Mouse (Mus musculus) cortical plate, adult 2 months (tissue): ENCODE measurements around the gene Rpl41. TPM values are rescaled to one million over a fixed set of nuclear protein-coding genes. Genes with fewer than 3 reads are reported as not detected.
A peak's percentile ranks its signal among the peaks of the same experiment; 100 is the strongest.

Source experiments
- H3K27ac ChIP-seq: fragments of 200-500 bp; 2 replicates; pipeline ENCODE4 v1.5.1; 2012; ENCODE audit warnings: low read length, control low read depth, inconsistent platforms; ENCODE audit not compliant: insufficient read depth
- H3K4me1 ChIP-seq: fragments of 200-500 bp; 2 replicates; pipeline ENCODE4 v1.6.1; 2011; ENCODE audit warnings: low read length; ENCODE audit not compliant: control insufficient read depth, insufficient read depth
- H3K4me3 ChIP-seq: fragments of 200-500 bp; 2 replicates; pipeline ENCODE4 v1.5.1; 2011; ENCODE audit warnings: mild to moderate bottlenecking, low read length, control low read depth; ENCODE audit not compliant: insufficient read depth
- CTCF ChIP-seq: fragments of 200-500 bp; IDR thresholded peaks from 2 replicates; pipeline ENCODE4 v1.5.1; 2011; ENCODE audit warnings: mild to moderate bottlenecking, control low read depth, low read length; ENCODE audit not compliant: insufficient read depth; ENCODE audit errors: extremely low read depth
- POLR2A ChIP-seq: fragments of 200-500 bp; IDR thresholded peaks from 2 replicates; pipeline ENCODE4 v1.6.1; 2011; ENCODE audit warnings: mild to moderate bottlenecking, low read length, control low read depth; ENCODE audit not compliant: insufficient read depth; ENCODE audit errors: extremely low read depth
- polyA plus RNA-seq: library from polyadenylated mRNA; depleted of rRNA; stranded (reverse); fragments of >200 nt; gene quantifications from 2 replicates; pipeline ENCODE4 v1.2.3, GENCODE M21; 2012; rRNA removed

Gene Rpl41
- polyA plus RNA-seq, 1 experiment, result 2,251 TPM

- Histone ChIP-seq H3K4me3 (no peak overlapping the region), H3K4me1 (peaks cover 1% of the 10 kb centered on the region; the same call in 1 of the 2 replicates), H3K27ac (no peak overlapping the region)
- TF ChIP-seq CTCF (no peak), POLR2A (no peak)
These were observed 45.6 kb downstream of the Rpl41 start for GRCm38 (mm10) chr10:128503532-128503931.

- TF ChIP-seq CTCF (no peak), POLR2A (no peak)
- Histone ChIP-seq H3K4me3 (no peak overlapping the region), H3K4me1 (peaks cover 1% of the 10 kb centered on the region; the same call in 1 of the 2 replicates), H3K27ac (no peak overlapping the region)
These were observed 46.8 kb downstream of the Rpl41 start for GRCm38 (mm10) chr10:128502341-128502740.

GRCm38 (mm10) chr10:128499116-128499671, 49.9 kb downstream of the Rpl41 start:
- Histone ChIP-seq H3K4me1 (peaks cover under 1% of the 10 kb centered on the region; the same call in 1 of the 2 replicates), H3K4me3 (peak overlapping the region; percentile 75), H3K27ac (peak overlapping the region; percentile 58)
- no peak for TF ChIP-seq CTCF

- Histone ChIP-seq H3K4me1 (no peaks in the 10 kb centered on the region; the same call in 1 of the 2 replicates), H3K27ac (peak within 1 kb of the TSS; percentile 58), H3K4me3 (peak within 1 kb of the TSS; percentile 75)
- TF ChIP-seq POLR2A, result peak; percentile 55; the same call in 1 of the 2 replicates
- TF ChIP-seq CTCF, result no peak
These were observed 50.5 kb downstream of the Rpl41 start, which contains the start of gene Myl6b for GRCm38 (mm10) chr10:128498590-128498989. Gene Myl6b, minus strand, starts transcription at chr10:128498685.

Other genes starting within 250 kb of the Rpl41 start
- gene Pan2, start 246.0 kb downstream of the Rpl41 start, polyA plus RNA-seq, result 22.8 and 24.6 TPM in 2 replicates
- gene Cnpy2, start 226.8 kb downstream of the Rpl41 start, polyA plus RNA-seq, result 63.7 and 65.8 TPM in 2 replicates
- 224 and 233 TPM in 2 replicates for gene Cs, start 211.6 kb downstream of the Rpl41 start, polyA plus RNA-seq
- 101 and 103 TPM in 2 replicates for gene Coq10a, start 180.3 kb downstream of the Rpl41 start, polyA plus RNA-seq
- 30.0 and 30.4 TPM in 2 replicates for gene Ankrd52, start 172.2 kb downstream of the Rpl41 start, polyA plus RNA-seq
- gene Slc39a5, start 148.1 kb downstream of the Rpl41 start, polyA plus RNA-seq, result 0.51 and 0.73 TPM in 2 replicates
- gene Nabp2, start 137.8 kb downstream of the Rpl41 start, polyA plus RNA-seq, result 79.4 and 83.4 TPM in 2 replicates
- 78.2 and 78.5 TPM in 2 replicates for gene Rnf41, start 137.6 kb downstream of the Rpl41 start, polyA plus RNA-seq
- 209 and 223 TPM in 2 replicates for gene Smarcc2, start 90.1 kb downstream of the Rpl41 start, polyA plus RNA-seq
- 1,299 and 1,338 TPM in 2 replicates for gene Myl6, start 55.2 kb downstream of the Rpl41 start, polyA plus RNA-seq
- 33.7 and 36.7 TPM in 2 replicates for gene Myl6b, start 50.6 kb downstream of the Rpl41 start, polyA plus RNA-seq
- 11.6 and 12.0 TPM in 2 replicates for gene Esyt1, start 23.4 kb downstream of the Rpl41 start, polyA plus RNA-seq
- 11.9 and 12.9 TPM in 2 replicates for gene Zc3h10, start 1.5 kb downstream of the Rpl41 start, polyA plus RNA-seq
- gene Pa2g4, start 16.7 kb upstream of the Rpl41 start, polyA plus RNA-seq, result 67.5 and 71.0 TPM in 2 replicates
- gene Erbb3, start 40.3 kb upstream of the Rpl41 start, polyA plus RNA-seq, result 7.6 and 9.1 TPM in 2 replicates
- 354 and 390 TPM in 2 replicates for gene Rps26, start 77.4 kb upstream of the Rpl41 start, polyA plus RNA-seq
- gene Ikzf4, start 96.7 kb upstream of the Rpl41 start, polyA plus RNA-seq, result 8.3 and 9.2 TPM in 2 replicates
- gene Suox, start 124.8 kb upstream of the Rpl41 start, polyA plus RNA-seq, result 11.3 and 12.1 TPM in 2 replicates
- 120 and 125 TPM in 2 replicates for gene Rab5b, start 147.0 kb upstream of the Rpl41 start, polyA plus RNA-seq
- 0.61 and 0.66 TPM in 2 replicates for gene Pmel, start 154.9 kb upstream of the Rpl41 start, polyA plus RNA-seq
- gene Cdk2, start 155.7 kb upstream of the Rpl41 start, polyA plus RNA-seq, result 4.5 and 4.6 TPM in 2 replicates
- gene Dgka, start 195.6 kb upstream of the Rpl41 start, polyA plus RNA-seq, result 13.2 and 15.5 TPM in 2 replicates
- gene Pym1, start 198.6 kb upstream of the Rpl41 start, polyA plus RNA-seq, result 39.4 and 41.1 TPM in 2 replicates
- 0.38 and 0.57 TPM in 2 replicates for gene Mmp19, start 241.6 kb upstream of the Rpl41 start, polyA plus RNA-seq